Mouse (Mus musculus) CH12.LX (cell line): ENCODE results near the gene Ccdc189. TPM values are rescaled to one million over a fixed set of nuclear protein-coding genes. Genes with fewer than 3 reads are reported as not detected.

Experiments
- DNase-seq: peaks from one replicate; pipeline ENCODE4 v3.0.0-alpha.2; 2013; ENCODE audit errors: extremely low read depth
- H3K27ac ChIP-seq: 2 replicates; pipeline ENCODE4 v1.5.1; 2012; ENCODE audit warnings: low read depth, mild to moderate bottlenecking, control low read depth, moderate library complexity; ENCODE audit not compliant: insufficient read depth
- H3K27me3 ChIP-seq: replicated peaks from 2 replicates; pipeline ENCODE3; 2012; ENCODE audit warnings: inconsistent platforms
- H3K36me3 ChIP-seq, 2 experiments: replicated peaks in 1 of 2; 2 replicates each; pipeline versions ENCODE3 to v1.6.1; 2012; ENCODE audit warnings: inconsistent platforms in 1 of 2, low read length in 1 of 2, mild to moderate bottlenecking in 1 of 2, mixed read lengths in 1 of 2, moderate library complexity in 1 of 2; ENCODE audit not compliant: control insufficient read depth in 1 of 2, insufficient read depth in 1 of 2
- H3K4me1 ChIP-seq, 2 experiments: 2 replicates each; pipeline ENCODE4 v1.6.1; 2012; ENCODE audit warnings: inconsistent platforms in 1 of 2, moderate library complexity in 1 of 2; ENCODE audit not compliant: insufficient read depth in 2 of 2, control insufficient read depth in 1 of 2
- H3K4me2 ChIP-seq: 2 replicates; pipeline ENCODE4 v1.6.1; 2012; ENCODE audit warnings: low read depth, mild to moderate bottlenecking, control low read depth; ENCODE audit not compliant: poor library complexity, insufficient read depth, severe bottlenecking
- H3K4me3 ChIP-seq, 3 experiments: fragments of 150-350 bp in 1 of 3; sonication (generic) in 1 of 3; replicated peaks in 1 of 3; 2 replicates each; pipeline versions ENCODE3 to v1.5.1; 2011 to 2012; ENCODE audit warnings: low read depth in 2 of 3, low read length in 2 of 3, mild to moderate bottlenecking in 2 of 3, moderate library complexity in 2 of 3, control low read depth in 1 of 3, improper control_type of control experiment in 1 of 3, inconsistent platforms in 1 of 3, mixed read lengths in 1 of 3; ENCODE audit not compliant: poor library complexity in 1 of 3
- H3K79me2 ChIP-seq: replicated peaks from 2 replicates; pipeline ENCODE4 v1.6.1; 2012; ENCODE audit warnings: mild to moderate bottlenecking, moderate library complexity; ENCODE audit not compliant: control insufficient read depth, poor library complexity, insufficient read depth, severe bottlenecking; ENCODE audit errors: extremely low read depth
- H3K9ac ChIP-seq: 2 replicates; pipeline ENCODE4 v1.6.1; 2012; ENCODE audit warnings: low read depth, mild to moderate bottlenecking, control low read depth, moderate library complexity; ENCODE audit not compliant: insufficient read depth
- H3K9me3 ChIP-seq: replicated peaks from 2 replicates; pipeline ENCODE3; 2012; ENCODE audit warnings: low read length, inconsistent platforms, mixed read lengths
- CHD1 ChIP-seq: IDR thresholded peaks from 2 replicates; pipeline ENCODE4 v1.6.1; 2012; ENCODE audit warnings: low read depth, low read length, improper control_type of control experiment, inconsistent platforms
- CHD2 ChIP-seq: IDR thresholded peaks from 2 replicates; pipeline ENCODE4 v1.6.1; 2011; ENCODE audit warnings: low read length, improper control_type of control experiment
- E2F4 ChIP-seq: IDR thresholded peaks from 2 replicates; pipeline ENCODE4 v1.6.1; 2011; ENCODE audit warnings: low read depth, low read length, improper control_type of control experiment; ENCODE audit not compliant: insufficient replicate concordance
- ELF1 ChIP-seq: IDR thresholded peaks from 2 replicates; pipeline ENCODE4 v1.6.1; 2014; ENCODE audit warnings: low read depth, mild to moderate bottlenecking, inconsistent platforms, low read length, improper control_type of control experiment
- EP300 ChIP-seq: IDR thresholded peaks from 2 replicates; pipeline ENCODE4 v1.6.1; 2011; ENCODE audit warnings: low read length, improper control_type of control experiment
- ETS1 ChIP-seq: conservative IDR thresholded peaks from 2 replicates; pipeline ENCODE4 v1.6.1; 2012; ENCODE audit warnings: low read depth, mild to moderate bottlenecking, inconsistent platforms, low read length, improper control_type of control experiment, moderate library complexity
- HCFC1 ChIP-seq: IDR thresholded peaks from 2 replicates; pipeline ENCODE4 v1.6.1; 2012; ENCODE audit warnings: low read depth, mild to moderate bottlenecking, inconsistent platforms, low read length, improper control_type of control experiment
- JUN ChIP-seq: IDR thresholded peaks from 2 replicates; pipeline ENCODE4 v1.6.1; 2011; ENCODE audit warnings: low read depth, mild to moderate bottlenecking, low read length, improper control_type of control experiment, moderate library complexity; ENCODE audit not compliant: insufficient read depth
- JUND ChIP-seq: conservative IDR thresholded peaks from 2 replicates; pipeline ENCODE4 v1.6.1; 2011; ENCODE audit warnings: low read depth, low read length, improper control_type of control experiment
- MAFK ChIP-seq: IDR thresholded peaks from 2 replicates; pipeline ENCODE4 v1.6.1; 2011; ENCODE audit warnings: low read length, improper control_type of control experiment; ENCODE audit not compliant: insufficient replicate concordance
- MAX ChIP-seq: IDR thresholded peaks from 2 replicates; pipeline ENCODE4 v1.6.1; 2011; ENCODE audit warnings: low read length, improper control_type of control experiment
- MAZ ChIP-seq: IDR thresholded peaks from 2 replicates; pipeline ENCODE4 v1.6.1; 2012; ENCODE audit warnings: low read depth, mild to moderate bottlenecking, inconsistent platforms, low read length, improper control_type of control experiment, moderate library complexity
- MEF2A ChIP-seq: IDR thresholded peaks from 2 replicates; pipeline ENCODE4 v1.6.1; 2014; ENCODE audit warnings: low read depth, mild to moderate bottlenecking, inconsistent platforms, low read length, improper control_type of control experiment, borderline replicate concordance
- MXI1 ChIP-seq: IDR thresholded peaks from 2 replicates; pipeline ENCODE4 v1.6.1; 2011; ENCODE audit warnings: mild to moderate bottlenecking, low read depth, low read length, improper control_type of control experiment
- NRF1 ChIP-seq: IDR thresholded peaks from 2 replicates; pipeline ENCODE4 v1.6.1; 2014; ENCODE audit warnings: low read depth, mild to moderate bottlenecking, inconsistent platforms, low read length, improper control_type of control experiment, moderate library complexity
- PAX5 ChIP-seq: IDR thresholded peaks from 2 replicates; pipeline ENCODE4 v1.6.1; 2012; ENCODE audit warnings: low read length, inconsistent platforms, mixed read lengths
- POLR2A ChIP-seq: IDR thresholded peaks from 2 replicates; pipeline ENCODE4 v1.6.1; 2011; ENCODE audit warnings: low read depth, mild to moderate bottlenecking, improper control_type of control experiment, low read length
- POLR2AphosphoS2 ChIP-seq: IDR thresholded peaks from 2 replicates; pipeline ENCODE4 v1.6.1; 2011; ENCODE audit warnings: low read depth, low read length, improper control_type of control experiment
- RAD21 ChIP-seq: IDR thresholded peaks from 2 replicates; pipeline ENCODE4 v1.6.1; 2011; ENCODE audit warnings: low read depth, mild to moderate bottlenecking, low read length, improper control_type of control experiment, moderate library complexity
- RCOR1 ChIP-seq: conservative IDR thresholded peaks from 2 replicates; pipeline ENCODE4 v1.6.1; 2012; ENCODE audit warnings: low read depth, mild to moderate bottlenecking, inconsistent platforms, low read length, improper control_type of control experiment
- SMC3 ChIP-seq: IDR thresholded peaks from 2 replicates; pipeline ENCODE4 v1.6.1; 2011; ENCODE audit warnings: low read depth, low read length, improper control_type of control experiment
- TBP ChIP-seq: conservative IDR thresholded peaks from 2 replicates; pipeline ENCODE4 v1.6.1; 2011; ENCODE audit warnings: low read depth, low read length, improper control_type of control experiment
- USF1 ChIP-seq: IDR thresholded peaks from 2 replicates; pipeline ENCODE4 v1.6.1; 2014; ENCODE audit warnings: low read depth, mild to moderate bottlenecking, inconsistent platforms, low read length, improper control_type of control experiment
- USF2 ChIP-seq: conservative IDR thresholded peaks from 2 replicates; pipeline ENCODE4 v1.6.1; 2011; ENCODE audit warnings: low read depth, low read length, improper control_type of control experiment
- ZC3H11A ChIP-seq: IDR thresholded peaks from 2 replicates; pipeline ENCODE4 v1.6.1; 2012; ENCODE audit warnings: low read depth, mild to moderate bottlenecking, inconsistent platforms, low read length, improper control_type of control experiment
- ZKSCAN1 ChIP-seq: IDR thresholded peaks from 2 replicates; pipeline ENCODE4 v1.6.1; 2012; ENCODE audit warnings: low read depth, inconsistent platforms, low read length, improper control_type of control experiment, borderline replicate concordance
- ZMIZ1 ChIP-seq: IDR thresholded peaks from 2 replicates; pipeline ENCODE4 v1.6.1; 2012; ENCODE audit warnings: low read depth, mild to moderate bottlenecking, inconsistent platforms, low read length, improper control_type of control experiment
- ZNF384 ChIP-seq: IDR thresholded peaks from 2 replicates; pipeline ENCODE4 v1.6.1; 2012; ENCODE audit warnings: low read depth, low read length, improper control_type of control experiment, inconsistent platforms
- dilution Hi-C: fragments of 300-500 bp; cut with MboI; formaldehyde crosslinking; loops from 2 replicates; pipeline ENCODE4 v1.14.3; 2020; ENCODE audit warnings: low sequenced_read_pairs; ENCODE audit not compliant: extremely low pct_unique_long_range_greater_than_20kb, extremely low pct_ligation_motif_present
- in situ Hi-C: fragments of 300-500 bp; cut with MboI; formaldehyde crosslinking; loops from 3 replicates; pipeline ENCODE4 v1.14.3; 2019; ENCODE audit warnings: low sequenced_read_pairs, low pct_ligation_motif_present, low pct_unique_long_range_greater_than_20kb, mixed read lengths
- polyA plus RNA-seq: library from polyadenylated mRNA; unstranded; fragments of >175 nt; gene quantifications from 2 replicates; pipeline ENCODE4 v1.2.1, GENCODE M21; 2012; ENCODE audit warnings: low read depth; ENCODE audit not compliant: insufficient read length
- total RNA-seq, 2 experiments: library from RNA; depleted of rRNA; stranded (reverse); fragments of 300-350 nt in 1 of 2; fragments of >200 nt in 1 of 2; gene quantifications; 2 replicates each; pipeline ENCODE4 v1.2.3; 2012 to 2014

Ccdc189 gene
- total and polyA plus RNA-seq, 3 experiments: 2.1 to 2.9 (median 2.2) TPM

GRCm38 (mm10) chr7:127572895-127573471 lies 15.4 kb downstream of the Ccdc189 start, which contains the start of gene Phkg2 (continued):
- TF ChIP-seq CHD2 (peak; percentile 73), NRF1 (peak; percentile 46; the same call in 1 of the 2 replicates), USF1 (no peak), ZMIZ1 (peak; percentile 92), MXI1 (peak; percentile 91), EP300 (no peak), ZKSCAN1 (no peak), ZNF384 (no peak), PAX5 (no peak), JUN (no peak), MAX (peak; percentile 82), ELF1 (peak; percentile 97), POLR2AphosphoS2 (peak; percentile 78; the same call in 1 of the 2 replicates), TBP (peak; percentile 96), POLR2A (peak; percentile 90), RCOR1 (0 out of 2 replicates have a peak, but pooled peaks have one; percentile 33), SMC3 (no peak)

- peaks cover 0 to 8% of the 10 kb centered on the region in 2 experiments; a peak in 1 of 4 replicates for H3K4me1 ChIP-seq
- H3K4me2 ChIP-seq: no peak overlapping the region
- H3K9ac ChIP-seq: no peak overlapping the region
- no peak for TF ChIP-seq JUND
- no peak for TF ChIP-seq MAX
- TF ChIP-seq POLR2AphosphoS2: no peak
- no peak for TF ChIP-seq ZC3H11A
- TF ChIP-seq PAX5: no peak
- no peak for TF ChIP-seq CHD1
- no peak for TF ChIP-seq POLR2A
- no peak for TF ChIP-seq USF1
- no peak for TF ChIP-seq RAD21
- no peak for TF ChIP-seq MXI1
- TF ChIP-seq MAFK: no peak
- no peak for TF ChIP-seq HCFC1
- no peak for TF ChIP-seq SMC3
- no peak for TF ChIP-seq E2F4
- no peak for TF ChIP-seq NRF1
- TF ChIP-seq ETS1: no peak
- TF ChIP-seq MAZ: no peak
- no peak for TF ChIP-seq MEF2A
- TF ChIP-seq USF2: no peak
- no peak for TF ChIP-seq JUN
- H3K27me3 ChIP-seq: no peaks in the 10 kb centered on the region
- dilution Hi-C loops: no loop called here
- H3K27ac ChIP-seq: no peak overlapping the region
- no peak overlapping the region for H3K4me3 ChIP-seq
- H3K36me3 ChIP-seq: peaks cover 33 to 77% of the 10 kb centered on the region in 2 experiments
- no peaks in the 10 kb centered on the region for H3K9me3 ChIP-seq
- no peaks in the 10 kb centered on the region for H3K79me2 ChIP-seq
- DNase-seq: no peak
- in situ Hi-C loops: loop anchor here (5.0 kb wide), 1 partner anchor 37 kb away; no protein-coding TSS in a partner anchor
Measured at GRCm38 (mm10) chr7:127564381-127565150, 23.8 kb downstream of the Ccdc189 start.
